In the genomic region with DNA sequence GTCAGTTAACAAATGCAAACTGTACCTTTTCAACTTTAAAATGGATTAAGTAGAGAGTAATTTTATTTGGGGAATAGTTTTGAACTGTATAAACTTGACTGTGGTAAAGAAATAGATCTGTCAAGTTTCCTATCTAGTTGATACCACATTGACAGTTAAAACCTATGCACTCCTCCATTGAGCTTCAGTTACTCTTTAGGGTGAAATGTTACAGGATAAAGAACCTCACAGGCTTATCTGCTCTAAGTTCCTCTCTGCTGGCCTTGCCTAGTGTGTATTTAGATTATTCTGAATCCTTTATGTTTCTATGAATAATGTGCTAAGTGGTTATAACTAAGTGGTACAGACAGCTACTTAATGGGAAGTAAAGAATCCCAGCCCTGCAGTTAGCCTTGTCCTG, we compare ENCODE assay signal across 22 mouse cellular contexts. TPM values are rescaled to one million over a fixed set of nuclear protein-coding genes. Genes with fewer than 3 reads are reported as not detected.
A peak's percentile ranks its signal among the peaks of the same experiment; 100 is the strongest.
DNase-seq lines count a peak whose midpoint lies in the region; ATAC-seq and TF ChIP-seq lines count a peak whose summit lies in the region.
"Had no signal": no experiment of that assay in that cellular context is flagged by ENCODE, and none has a peak within 500 bp of the region (broad histone marks: within the 10 kb centered on the region; RNA-seq: fewer than 3 reads in every experiment).

No protein-coding gene starts in this region.

- DNase-seq in forebrain, postnatal 0 days = no peak
- no peak for DNase-seq in liver
- no peak for DNase-seq in right cerebral cortex, postnatal 25 days
- DNase-seq: adrenal gland, adult 8-10 months; adrenal gland, postnatal 14 days; adrenal gland, postnatal 36 days; B cell, adult 2 months; cerebellum, adult 11-12 months; cerebellum, adult 2 months; cerebellum, adult 9-10 months; cerebellum, postnatal 25 days had no signal

- no peak overlapping the region for H3K27ac ChIP-seq in forebrain, embryonic 13.5 days
- H3K27ac ChIP-seq in forebrain, postnatal 0 days (ENCODE audit: low read depth, low read length) = no peak overlapping the region
- H3K27ac ChIP-seq in liver, embryonic 12.5 days = no peak overlapping the region
- H3K27ac ChIP-seq: embryonic facial prominence, embryonic 10.5 days; embryonic facial prominence, embryonic 12.5 days had no signal

- no peak for ATAC-seq in forebrain, embryonic 13.5 days
- no peak for ATAC-seq in forebrain, postnatal 0 days
- no peak for ATAC-seq in liver, embryonic 12.5 days
- ATAC-seq: activated CD4-positive, CD25-positive, alpha-beta regulatory T cell, adult 4 months; CD4-positive, CD25-positive, alpha-beta regulatory T cell, adult 4 months; forebrain, embryonic 14.5 days; forebrain, embryonic 16.5 days; Patski had no signal

- no peak overlapping the region for H3K4me2 ChIP-seq in forebrain, embryonic 13.5 days
- H3K4me2 ChIP-seq in forebrain, postnatal 0 days (ENCODE audit: low read depth) = no peak overlapping the region
- peak overlapping the region; percentile 85 for H3K4me2 ChIP-seq in liver, embryonic 12.5 days
- H3K4me2 ChIP-seq: embryonic facial prominence, embryonic 12.5 days had no signal

- H3K4me1 ChIP-seq in forebrain, embryonic 13.5 days = peaks cover 39% of the 10 kb centered on the region
- peaks cover 20% of the 10 kb centered on the region for H3K4me1 ChIP-seq in forebrain, postnatal 0 days (ENCODE audit: insufficient read depth)
- peaks cover 45% of the 10 kb centered on the region for H3K4me1 ChIP-seq in liver, embryonic 12.5 days

- no peak for TF ChIP-seq CTCF in forebrain, postnatal 0 days (IDR thresholded peaks at IDR 0.05; ENCODE audit: low read depth)

- H3K27me3 ChIP-seq in forebrain, embryonic 13.5 days = no peaks in the 10 kb centered on the region
- H3K27me3 ChIP-seq in forebrain, postnatal 0 days (ENCODE audit: insufficient read depth, low read length) = no peaks in the 10 kb centered on the region
- H3K27me3 ChIP-seq in liver, embryonic 12.5 days (replicated peaks) = no peaks in the 10 kb centered on the region
- H3K27me3 ChIP-seq: CH12.LX; embryonic facial prominence, embryonic 12.5 days; Patski had no signal

- no peaks in the 10 kb centered on the region for H3K9me3 ChIP-seq in forebrain, embryonic 13.5 days (replicated peaks)
- no peaks in the 10 kb centered on the region for H3K9me3 ChIP-seq in forebrain, postnatal 0 days (ENCODE audit: low read length)
- H3K9me3 ChIP-seq in liver, embryonic 12.5 days (replicated peaks) = no peaks in the 10 kb centered on the region
- H3K9me3 ChIP-seq: embryonic facial prominence, embryonic 10.5 days; embryonic facial prominence, embryonic 12.5 days; G1E had no signal

- H3K36me3 ChIP-seq in forebrain, embryonic 13.5 days (ENCODE audit: poor library complexity, severe bottlenecking) = peaks cover 13% of the 10 kb centered on the region; the same call in 1 of the 2 replicates
- H3K36me3 ChIP-seq in forebrain, postnatal 0 days (ENCODE audit: insufficient read depth) = peaks cover 11% of the 10 kb centered on the region
- peaks cover 23% of the 10 kb centered on the region for H3K36me3 ChIP-seq in liver, embryonic 12.5 days

- H3K9ac ChIP-seq in forebrain, embryonic 13.5 days = 0 out of 2 replicates have a peak overlapping the region, but pooled peaks have one; percentile 12
- H3K9ac ChIP-seq in forebrain, postnatal 0 days = no peak overlapping the region
- no peak overlapping the region for H3K9ac ChIP-seq in liver, embryonic 12.5 days
- H3K9ac ChIP-seq: embryonic facial prominence, embryonic 12.5 days had no signal

- no peak overlapping the region for H3K4me3 ChIP-seq in forebrain, embryonic 13.5 days
- H3K4me3 ChIP-seq in forebrain, postnatal 0 days (ENCODE audit: low read depth, low read length) = no peak overlapping the region
- no peak overlapping the region for H3K4me3 ChIP-seq in liver, embryonic 12.5 days
- H3K4me3 ChIP-seq: embryonic facial prominence, embryonic 10.5 days; embryonic facial prominence, embryonic 12.5 days had no signal

RNA-seq across cellular contexts. Expression of a gene that starts 2.7 kb away (rescaled TPM):
- 13.5 and 15.1 TPM in 2 replicates for polyA plus RNA-seq in forebrain, embryonic 13.5 days (2015; fragmentation: Nextera tagmentation; extraction: Ambion mirVana)
- 25.0 and 30.9 TPM in 2 replicates for total RNA-seq in forebrain, postnatal 0 days (2014; rRNA removed)
- 13.0 TPM in 2 replicates for polyA plus RNA-seq in forebrain, postnatal 0 days (2015; fragmentation: Nextera tagmentation; extraction: Ambion mirVana)
- polyA plus RNA-seq in liver, embryonic 12.5 days (2016; fragmentation: Nextera tagmentation; extraction: Ambion mirVana) = 8.3 and 8.5 TPM in 2 replicates

RNA-seq across cellular contexts. Expression of a gene that starts 2.7 kb away (rescaled TPM):
- 10.5 and 11.0 TPM in 2 replicates for polyA plus RNA-seq in forebrain, embryonic 13.5 days (2015; fragmentation: Nextera tagmentation; extraction: Ambion mirVana)
- total RNA-seq in forebrain, postnatal 0 days (2014; rRNA removed) = 3.1 and 3.6 TPM in 2 replicates
- polyA plus RNA-seq in forebrain, postnatal 0 days (2015; fragmentation: Nextera tagmentation; extraction: Ambion mirVana) = 4.0 and 6.4 TPM in 2 replicates
- 1.6 and 2.0 TPM in 2 replicates for polyA plus RNA-seq in liver, embryonic 12.5 days (2016; fragmentation: Nextera tagmentation; extraction: Ambion mirVana)

RNA-seq across cellular contexts. Expression of a gene that starts 26.1 kb away (rescaled TPM):
- polyA plus RNA-seq in forebrain, embryonic 13.5 days (2015; fragmentation: Nextera tagmentation; extraction: Ambion mirVana) = 0.23 and 0.25 TPM in 2 replicates
- total RNA-seq in forebrain, postnatal 0 days (2014; rRNA removed) = 0.31 and 0.33 TPM in 2 replicates
- 0.30 and 0.36 TPM in 2 replicates for polyA plus RNA-seq in forebrain, postnatal 0 days (2015; fragmentation: Nextera tagmentation; extraction: Ambion mirVana)
- 0.06 and 0.15 TPM in 2 replicates for polyA plus RNA-seq in liver, embryonic 12.5 days (2016; fragmentation: Nextera tagmentation; extraction: Ambion mirVana)
- polyA plus RNA-seq: embryonic facial prominence, embryonic 10.5 days; G1E had no signal
